Mouse (Mus musculus) adrenal gland (tissue): Measurements from ENCODE around the gene Polr3gl.

Source experiments
- intact Hi-C: fragments of 180-260 bp; cut with DNase I; formaldehyde crosslinking; loops from one replicate; pipeline ENCODE4 v1.15.1; 2025

Gene Polr3gl

GRCm38 (mm10) chr3:96558668-96559196 lies 35.2 kb downstream of the Polr3gl start:
- intact Hi-C loops = loop anchor here (1.0 kb wide), 1 partner anchor 16 kb away; no protein-coding TSS in a partner anchor

DNA sequence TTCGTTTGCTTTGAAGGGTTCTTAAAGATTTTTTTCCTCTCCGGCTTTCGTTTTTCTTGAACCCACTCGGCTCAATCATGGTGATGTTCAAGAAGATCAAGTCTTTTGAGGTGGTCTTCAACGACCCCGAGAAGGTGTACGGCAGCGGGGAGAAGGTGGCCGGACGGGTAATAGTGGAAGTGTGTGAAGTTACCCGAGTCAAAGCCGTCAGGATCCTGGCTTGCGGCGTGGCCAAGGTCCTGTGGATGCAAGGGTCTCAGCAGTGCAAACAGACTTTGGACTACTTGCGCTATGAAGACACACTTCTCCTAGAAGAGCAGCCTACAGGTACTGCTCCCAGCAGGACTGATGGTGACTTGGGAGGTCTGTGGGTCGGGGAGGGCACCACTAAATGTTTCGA lies 35.8 kb downstream of the Polr3gl start:
- intact Hi-C loops = loop anchor here (1.0 kb wide), 1 partner anchor 16 kb away; no protein-coding TSS in a partner anchor

DNA sequence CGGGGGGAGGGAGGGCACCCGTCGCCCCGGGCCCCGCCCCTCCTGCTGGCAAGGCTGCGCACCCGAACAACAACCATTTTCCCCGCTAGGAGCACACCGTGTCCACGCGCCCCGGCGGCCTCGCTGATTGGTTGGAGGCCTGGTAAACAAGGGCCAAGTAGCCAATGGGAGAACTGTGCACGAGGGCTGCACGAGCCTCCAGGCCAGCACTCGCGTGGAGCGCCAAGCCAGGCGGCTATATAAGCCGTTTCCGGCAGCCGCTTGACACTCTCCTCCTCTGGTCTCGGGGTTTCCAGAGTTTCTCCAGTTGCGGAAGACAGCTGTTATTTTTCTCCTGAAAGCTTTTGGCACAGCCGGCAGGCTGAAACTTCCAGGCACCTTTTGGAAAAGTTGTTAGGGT lies 36.3 kb downstream of the Polr3gl start, which contains the start of gene Txnip:
Gene Txnip, plus strand, starts transcription at position 264 of the 400 bp plus-strand sequence.
- intact Hi-C loops = loop anchor here (1.0 kb wide), 1 partner anchor 17 kb away; no protein-coding TSS in a partner anchor

DNA sequence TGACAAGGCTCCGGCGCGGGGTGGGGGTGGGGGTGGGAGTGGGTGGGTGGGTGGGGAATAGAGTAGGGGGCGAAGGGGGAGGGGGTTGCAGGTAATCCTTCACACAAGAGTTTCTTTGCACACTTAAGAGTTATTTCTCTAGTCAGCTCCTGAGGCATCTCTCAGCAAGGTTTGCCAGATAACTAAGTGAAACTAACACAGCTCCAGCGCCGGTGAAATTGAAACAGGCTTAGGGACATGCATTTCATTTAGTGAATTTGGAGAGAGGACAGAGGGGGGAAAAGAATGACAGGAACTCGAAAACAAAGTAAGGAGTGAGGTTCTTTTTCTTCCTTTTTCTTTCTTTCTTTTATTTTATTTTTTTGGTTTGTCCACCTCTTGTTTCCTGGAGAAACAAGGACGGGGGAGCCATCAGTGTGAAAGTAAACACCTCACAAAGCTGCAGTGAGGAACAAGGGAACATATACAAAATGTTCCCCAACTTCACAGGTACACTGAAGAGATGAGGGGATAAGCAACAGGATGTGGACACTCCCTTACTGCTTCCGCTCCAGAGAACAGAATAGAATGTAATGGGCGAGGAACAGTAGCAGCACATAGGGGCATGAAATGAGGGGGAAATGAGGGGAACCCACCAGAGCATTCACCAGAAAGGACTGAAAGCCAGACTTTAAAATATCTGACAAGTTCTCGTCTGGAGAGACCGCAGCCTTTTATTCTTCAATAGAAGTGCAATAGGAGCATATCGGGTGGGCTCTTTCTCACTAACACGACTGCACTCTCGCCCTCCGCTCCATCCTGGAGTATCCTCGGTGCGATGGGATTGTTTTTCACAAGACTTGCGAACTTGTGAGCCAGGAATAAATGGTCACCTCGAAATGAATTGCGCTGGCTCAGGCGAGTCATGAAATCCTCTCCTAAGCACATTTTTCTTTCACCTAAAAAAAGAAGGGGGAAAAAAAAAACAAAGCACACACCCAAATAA lies 37.0 kb downstream of the Polr3gl start:
- intact Hi-C loops = no loop called here

DNA sequence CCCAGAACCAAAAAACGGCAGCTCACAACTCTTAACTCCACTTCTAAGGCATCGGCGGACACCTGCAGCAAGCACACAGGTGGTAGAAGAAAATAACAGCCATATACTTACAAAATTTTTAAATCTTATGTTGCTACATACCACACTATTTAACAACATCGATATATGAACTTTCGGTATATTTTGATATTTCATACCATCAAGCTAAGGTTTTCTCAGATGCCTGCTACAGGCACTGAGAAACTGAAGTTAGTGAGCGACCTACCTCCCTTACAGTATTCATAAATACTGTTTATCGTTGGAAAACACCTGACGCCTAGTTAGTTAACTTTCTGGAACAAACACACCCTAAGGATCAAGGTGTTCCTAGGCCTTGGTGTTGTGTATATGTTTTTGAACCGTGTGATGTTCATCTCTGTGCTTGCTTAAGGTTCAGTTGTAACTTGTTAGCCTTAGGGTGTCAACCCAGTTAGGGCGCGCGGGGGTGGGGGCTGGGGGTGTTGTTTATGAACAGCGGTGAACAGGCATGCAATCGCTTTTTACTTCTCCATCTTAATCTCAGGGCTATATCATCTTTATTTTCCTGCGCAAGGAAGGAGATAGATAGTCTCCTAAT lies 37.9 kb downstream of the Polr3gl start:
- intact Hi-C loops = no loop called here

GRCm38 (mm10) chr3:96555041-96555596 lies 38.9 kb downstream of the Polr3gl start:
- intact Hi-C loops = no loop called here

DNA sequence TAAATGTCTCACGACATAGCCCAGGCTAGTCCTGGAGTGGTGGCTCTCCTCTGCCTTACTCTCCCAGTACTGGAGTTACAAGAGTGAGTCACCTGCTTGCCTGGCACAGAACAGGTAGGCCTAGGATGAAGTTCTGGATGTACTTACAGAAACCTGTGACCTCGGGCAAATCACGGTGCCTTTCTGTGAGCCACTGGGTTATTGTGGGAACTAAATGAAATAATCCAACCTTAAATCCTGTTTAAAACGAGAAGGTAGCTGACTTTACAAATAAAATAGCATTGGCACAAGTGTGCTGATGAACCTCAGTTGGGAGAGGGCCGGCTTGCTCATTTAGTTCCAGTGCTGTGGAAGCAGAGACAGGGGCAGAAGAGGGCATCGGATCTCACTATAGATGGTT lies 39.7 kb downstream of the Polr3gl start:
- intact Hi-C loops = no loop called here

GRCm38 (mm10) chr3:96553601-96554000 lies 40.4 kb downstream of the Polr3gl start:
- intact Hi-C loops = no loop called here

DNA sequence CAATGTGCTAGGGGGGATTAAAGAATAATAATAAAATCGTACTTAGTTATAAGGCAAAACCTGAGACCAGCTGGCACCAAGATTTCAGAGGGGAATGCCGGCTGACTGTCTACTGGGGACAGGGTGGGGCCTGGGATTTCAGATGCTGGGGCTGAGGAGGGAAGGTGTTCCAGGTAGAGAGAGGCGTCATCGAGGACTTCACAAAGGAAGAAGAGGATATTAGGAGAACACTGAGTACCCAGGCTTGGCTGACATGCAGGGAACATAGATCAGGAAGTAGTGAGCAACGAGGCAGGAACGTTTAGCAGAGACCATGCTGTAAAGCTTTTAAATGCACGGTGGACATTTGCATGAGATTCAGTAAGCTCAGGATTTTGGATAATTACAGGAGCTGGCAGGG lies 42.1 kb downstream of the Polr3gl start:
- intact Hi-C loops = no loop called here

GRCm38 (mm10) chr3:96551203-96551602 lies 42.8 kb downstream of the Polr3gl start:
- intact Hi-C loops = no loop called here

GRCm38 (mm10) chr3:96549346-96549745 lies 44.6 kb downstream of the Polr3gl start:
- intact Hi-C loops = loop anchor here (2.0 to 10.0 kb wide), 2 partner anchors 31 to 155 kb away; partner anchors contain the start of gene Nudt17

DNA sequence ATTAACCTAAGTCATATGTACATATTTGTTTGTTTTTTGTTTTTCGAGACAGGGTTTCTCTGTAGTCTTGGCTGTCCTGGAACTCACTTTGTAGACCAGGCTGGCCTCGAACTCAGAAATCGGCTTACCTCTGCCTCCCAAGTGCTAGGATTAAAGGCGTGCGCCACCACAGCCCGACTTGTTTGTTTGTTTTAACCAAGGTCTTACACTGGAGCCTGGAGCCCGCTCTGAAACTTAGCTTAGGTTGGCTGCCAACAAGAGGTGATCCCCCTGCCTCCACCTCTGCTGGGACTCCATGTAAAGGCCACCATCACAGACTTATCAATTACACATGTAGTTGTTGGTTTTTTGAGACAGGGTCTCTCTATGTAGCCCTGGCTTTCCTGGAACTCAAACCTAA lies 45.2 kb downstream of the Polr3gl start:
- intact Hi-C loops = loop anchor here (2.0 to 10.0 kb wide), 2 partner anchors 32 to 156 kb away; partner anchors contain the start of gene Nudt17

DNA sequence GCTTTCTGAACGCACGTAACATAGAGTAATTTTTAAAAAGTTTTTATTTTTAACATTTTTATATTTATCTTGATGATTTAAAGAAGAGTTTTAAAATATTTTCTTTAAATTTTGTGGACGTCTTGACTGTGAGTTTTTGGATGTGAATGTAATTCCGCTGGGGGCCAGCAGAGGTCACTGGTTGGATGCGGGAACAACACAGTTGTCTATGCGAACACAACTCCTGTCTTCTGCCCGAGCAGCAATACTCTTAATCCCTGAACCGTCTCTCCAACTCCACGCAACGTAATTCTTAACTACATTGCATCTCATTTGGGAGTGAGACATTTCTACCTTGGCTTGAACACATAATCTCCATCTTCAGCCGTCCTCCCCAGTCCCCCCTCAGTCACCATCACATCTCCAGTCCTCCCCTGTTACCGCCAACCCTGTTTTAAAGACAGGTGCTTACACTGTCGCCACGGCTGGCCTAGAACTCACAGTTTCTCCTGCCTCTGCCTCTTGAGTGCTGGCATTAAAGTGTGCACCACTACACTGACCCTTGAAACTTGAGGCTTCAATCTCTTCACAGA lies 46.5 kb downstream of the Polr3gl start:
- intact Hi-C loops = loop anchor here (10.0 kb wide), 1 partner anchor 157 kb away; the partner anchor contains the start of gene Nudt17

- intact Hi-C loops = loop anchor here (10.0 kb wide), 1 partner anchor 158 kb away; the partner anchor contains the start of gene Nudt17
These were observed 47.1 kb downstream of the Polr3gl start for GRCm38 (mm10) chr3:96546880-96547279.

- intact Hi-C loops = loop anchor here (2.0 to 10.0 kb wide), 2 partner anchors 93 to 159 kb away; partner anchors contain the start of gene Nudt17
These were observed 48.4 kb downstream of the Polr3gl start for GRCm38 (mm10) chr3:96545565-96545964.

DNA sequence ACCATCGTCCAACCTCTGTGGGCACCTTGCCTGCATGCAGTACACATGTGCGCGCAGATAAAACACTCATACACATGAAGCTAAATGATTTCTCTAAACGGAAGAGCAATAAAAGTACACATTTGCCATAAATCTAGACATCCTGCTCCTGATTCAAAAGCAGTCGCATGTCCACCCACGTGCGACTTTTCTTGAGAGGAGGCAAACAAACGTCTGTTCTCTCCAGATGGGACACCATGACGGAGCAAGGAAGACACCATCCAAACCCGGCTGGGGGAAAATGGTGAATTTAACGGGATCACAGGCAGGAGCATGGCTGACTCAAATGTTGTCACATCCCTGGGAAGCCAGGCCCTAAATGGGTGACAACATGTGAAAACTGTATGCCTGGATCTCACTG lies 50.6 kb downstream of the Polr3gl start:
- intact Hi-C loops = loop anchor here (10.0 kb wide), 1 partner anchor 161 kb away; the partner anchor contains the start of gene Nudt17

- intact Hi-C loops = loop anchor here (10.0 kb wide), 1 partner anchor 162 kb away; the partner anchor contains the start of gene Nudt17
These were observed 51.4 kb downstream of the Polr3gl start for GRCm38 (mm10) chr3:96542554-96542953.

- intact Hi-C loops = loop anchor here (10.0 kb wide), 1 partner anchor 163 kb away; the partner anchor contains the start of gene Nudt17
These were observed 52.5 kb downstream of the Polr3gl start for GRCm38 (mm10) chr3:96541328-96542078.

DNA sequence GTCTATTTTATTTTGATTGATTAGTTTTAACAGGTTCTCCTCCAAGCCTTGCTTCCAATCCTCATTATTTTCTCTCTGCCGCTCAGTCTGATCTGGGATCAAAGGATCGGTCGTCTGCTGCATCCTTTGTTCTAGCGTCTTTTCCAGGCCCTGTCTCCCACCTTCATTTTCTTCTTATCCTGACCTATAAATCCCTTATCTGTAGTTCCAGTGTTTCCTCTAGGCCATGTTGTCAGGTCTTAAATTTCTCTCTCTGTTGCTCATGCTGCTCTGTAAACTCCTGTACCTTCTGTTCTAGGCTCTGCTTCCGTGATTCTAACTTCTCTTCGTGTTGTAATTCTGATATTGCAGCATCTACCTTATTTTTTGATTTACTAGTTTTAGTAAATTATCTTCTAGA lies 53.2 kb downstream of the Polr3gl start:
- intact Hi-C loops = loop anchor here (10.0 kb wide), 1 partner anchor 164 kb away; the partner anchor contains the start of gene Nudt17

DNA sequence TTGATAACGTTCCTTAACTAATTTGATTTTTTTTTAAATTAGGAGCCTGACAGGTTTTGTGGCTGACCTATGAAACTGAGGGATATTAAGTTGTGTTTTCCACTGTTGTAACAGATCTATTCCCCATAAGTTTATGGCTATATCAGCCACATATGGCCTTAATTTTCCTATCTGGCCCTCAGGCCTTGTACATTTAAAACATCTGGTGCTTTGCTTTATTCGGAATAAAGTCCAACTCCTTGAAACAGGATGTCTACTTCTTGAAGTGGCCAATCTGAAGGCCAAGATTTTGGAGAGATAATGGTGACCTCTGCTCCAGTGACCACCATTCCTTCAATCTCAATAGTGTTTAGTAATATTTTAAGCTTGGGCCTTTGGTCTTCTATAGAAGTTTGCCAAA lies 54.7 kb downstream of the Polr3gl start:
- intact Hi-C loops = no loop called here
